20 mouse cellular contexts compared by ENCODE assay signal in genomic region chr19:7303796-7304195, GRCm38 (mm10). TPM values are rescaled to one million over a fixed set of nuclear protein-coding genes. Genes with fewer than 3 reads are reported as not detected.
DNase-seq lines count a peak whose midpoint lies in the region; ATAC-seq and TF ChIP-seq lines count a peak whose summit lies in the region.
"Had no signal": no experiment of that assay in that cellular context is flagged by ENCODE, and none has a peak within 500 bp of the region (broad histone marks: within the 10 kb centered on the region; RNA-seq: fewer than 3 reads in every experiment).

No protein-coding gene starts in this region.

- H3K4me2 ChIP-seq in midbrain, postnatal 0 days (ENCODE audit: low read depth, low read length, poor library complexity, severe bottlenecking), result no peak overlapping the region
- H3K4me2 ChIP-seq in midbrain, embryonic 16.5 days (ENCODE audit: low read length), result no peak overlapping the region
- H3K4me2 ChIP-seq: embryonic facial prominence, embryonic 13.5 days; heart, embryonic 15.5 days; limb, embryonic 13.5 days had no signal

- H3K27me3 ChIP-seq in kidney, adult 2 months (replicated peaks; ENCODE audit: control insufficient read depth, insufficient read depth, low read length), result no peaks in the 10 kb centered on the region
- H3K27me3 ChIP-seq in midbrain, postnatal 0 days (ENCODE audit: insufficient read depth, low read length), result no peaks in the 10 kb centered on the region
- no peaks in the 10 kb centered on the region for H3K27me3 ChIP-seq in midbrain, embryonic 16.5 days (ENCODE audit: control insufficient read depth, insufficient read depth, low read depth, low read length)
- H3K27me3 ChIP-seq in small intestine, adult 2 months (ENCODE audit: control insufficient read depth, insufficient read depth, low read length), result no peaks in the 10 kb centered on the region
- H3K27me3 ChIP-seq: embryonic facial prominence, embryonic 13.5 days; heart, embryonic 15.5 days; limb, embryonic 13.5 days; Patski had no signal

- H3K9ac ChIP-seq in midbrain, postnatal 0 days (replicated peaks; ENCODE audit: low read length, poor library complexity, severe bottlenecking), result no peak overlapping the region
- no peak overlapping the region for H3K9ac ChIP-seq in midbrain, embryonic 16.5 days (ENCODE audit: low read depth, low read length)
- H3K9ac ChIP-seq: embryonic facial prominence, embryonic 13.5 days; heart, embryonic 15.5 days; limb, embryonic 13.5 days had no signal

- H3K9me3 ChIP-seq in midbrain, postnatal 0 days (ENCODE audit: low read length), result no peaks in the 10 kb centered on the region
- H3K9me3 ChIP-seq in midbrain, embryonic 16.5 days (replicated peaks; ENCODE audit: control insufficient read depth, low read length, poor library complexity, severe bottlenecking), result no peaks in the 10 kb centered on the region
- H3K9me3 ChIP-seq: embryonic facial prominence, embryonic 13.5 days; heart, embryonic 15.5 days; limb, embryonic 13.5 days; midbrain, embryonic 10.5 days had no signal

- no peak for DNase-seq in gastrocnemius, adult 2 months
- DNase-seq in gastrocnemius, postnatal 10 days, result no peak
- no peak for DNase-seq in kidney, adult 2 months
- DNase-seq in kidney, adult 8-10 months, result no peak
- no peak for DNase-seq in midbrain, postnatal 0 days (ENCODE audit: low spot score)
- no peak for DNase-seq in thymus, postnatal 4 days
- DNase-seq: adrenal gland, postnatal 14 days; lung, adult 18-20 months; lung, postnatal 4 days; right cerebral cortex, postnatal 14 days; thymus, postnatal 36 days had no signal

- no peaks in the 10 kb centered on the region for H3K36me3 ChIP-seq in kidney, adult 2 months (ENCODE audit: control insufficient read depth, insufficient read depth, low read length)
- H3K36me3 ChIP-seq in midbrain, postnatal 0 days (ENCODE audit: insufficient read depth, low read length), result no peaks in the 10 kb centered on the region
- H3K36me3 ChIP-seq in midbrain, embryonic 16.5 days (ENCODE audit: control insufficient read depth, insufficient read depth, low read length), result no peaks in the 10 kb centered on the region
- no peaks in the 10 kb centered on the region; the same call in 1 of the 2 replicates for H3K36me3 ChIP-seq in small intestine, adult 2 months (ENCODE audit: control insufficient read depth, insufficient read depth, low read length)
- H3K36me3 ChIP-seq: heart, embryonic 15.5 days had no signal

- peak; percentile 14; the same call in 1 of the 2 replicates for TF ChIP-seq CTCF in gastrocnemius, adult 2 months (IDR thresholded peaks at IDR 0.05)
- TF ChIP-seq CTCF in kidney, adult 2 months (conservative IDR thresholded peaks at IDR 0.05; ENCODE audit: insufficient read depth, insufficient read length, low read depth, low read length), result no peak
- TF ChIP-seq CTCF in midbrain, postnatal 0 days (IDR thresholded peaks at IDR 0.05), result peak; percentile 24; the same call in 1 of the 2 replicates
- TF ChIP-seq CTCF in small intestine, adult 2 months (IDR thresholded peaks at IDR 0.05; ENCODE audit: extremely low read depth, insufficient read length, insufficient replicate concordance, low read depth, low read length), result peak; percentile 13; the same call in 1 of the 2 replicates

- 28% methylated on average over 6 of the region's 6 CpGs for WGBS in kidney, adult 2 months
- WGBS in midbrain, postnatal 0 days, result 72% methylated on average over 6 of the region's 6 CpGs
- WGBS in midbrain, embryonic 16.5 days, result 69% methylated on average over 6 of the region's 6 CpGs
- WGBS in small intestine, adult 2 months, result 70% methylated on average over 6 of the region's 6 CpGs

- TF ChIP-seq POLR2A in kidney, adult 2 months (IDR thresholded peaks at IDR 0.05; ENCODE audit: low read depth, low read length), result no peak
- no peak for TF ChIP-seq POLR2A in small intestine, adult 2 months (IDR thresholded peaks at IDR 0.05; ENCODE audit: low read depth, low read length)

- peaks cover 63% of the 10 kb centered on the region for H3K4me1 ChIP-seq in kidney, adult 2 months (ENCODE audit: control insufficient read depth, insufficient read depth, low read length)
- peaks cover 7% of the 10 kb centered on the region; the same call in 1 of the 2 replicates for H3K4me1 ChIP-seq in midbrain, postnatal 0 days (ENCODE audit: insufficient read depth, low read length)
- peaks cover 20% of the 10 kb centered on the region for H3K4me1 ChIP-seq in midbrain, embryonic 16.5 days (ENCODE audit: control insufficient read depth, insufficient read depth, low read length)
- H3K4me1 ChIP-seq in small intestine, adult 2 months (ENCODE audit: control insufficient read depth, insufficient read depth, insufficient read length, low read length), result peaks cover 36% of the 10 kb centered on the region

- no peak for ATAC-seq in midbrain, postnatal 0 days (ENCODE audit: low FRiP score)
- no peak for ATAC-seq in midbrain, embryonic 16.5 days
- ATAC-seq: activated CD4-positive, CD25-positive, alpha-beta regulatory T cell, adult 4 months; forebrain, embryonic 16.5 days; Patski had no signal

- intact Hi-C loops in gastrocnemius, adult 2 months (cut with DNase I), result no loop called here

- no peak overlapping the region for H3K4me3 ChIP-seq in gastrocnemius, adult 2 months
- no peak overlapping the region for H3K4me3 ChIP-seq in kidney, adult 2 months (ENCODE audit: insufficient read depth, low read depth, low read length)
- H3K4me3 ChIP-seq in midbrain, postnatal 0 days (ENCODE audit: low read depth, low read length), result no peak overlapping the region
- no peak overlapping the region for H3K4me3 ChIP-seq in midbrain, embryonic 16.5 days (ENCODE audit: low read depth, low read length)
- H3K4me3 ChIP-seq in small intestine, adult 2 months (ENCODE audit: low read depth, low read length), result no peak overlapping the region
- H3K4me3 ChIP-seq: embryonic facial prominence, embryonic 13.5 days; heart, embryonic 15.5 days; limb, embryonic 13.5 days; midbrain, embryonic 10.5 days had no signal

- H3K27ac ChIP-seq in gastrocnemius, adult 2 months, result peak overlapping the region; percentile 89
- H3K27ac ChIP-seq in kidney, adult 2 months (ENCODE audit: insufficient read depth, low read depth, low read length), result 0 out of 2 replicates have a peak overlapping the region, but pooled peaks have one; percentile 85
- no peak overlapping the region for H3K27ac ChIP-seq in midbrain, postnatal 0 days (ENCODE audit: low read depth, low read length)
- no peak overlapping the region for H3K27ac ChIP-seq in midbrain, embryonic 16.5 days (ENCODE audit: low read length)
- H3K27ac ChIP-seq in small intestine, adult 2 months (ENCODE audit: insufficient read depth, low read depth, low read length), result no peak overlapping the region
- H3K27ac ChIP-seq: embryonic facial prominence, embryonic 13.5 days; heart, embryonic 15.5 days; limb, embryonic 13.5 days; midbrain, embryonic 10.5 days had no signal

RNA-seq across cellular contexts. Expression of gene Rcor2, which starts 36.7 kb away (rescaled TPM):
- total RNA-seq in gastrocnemius, adult 2 months (2021), result 1 to 10 TPM; 1.6 to 2.0 TPM
- total RNA-seq in gastrocnemius, postnatal 10 days (2021), result 1 to 10 TPM; 8.2 to 9.1 TPM
- 1.5 and 1.8 TPM in 2 replicates for polyA plus RNA-seq in kidney, adult 2 months (2012; rRNA removed)
- 40.7 and 53.1 TPM in 2 replicates for total RNA-seq in midbrain, postnatal 0 days (2014; rRNA removed)
- polyA plus RNA-seq in midbrain, postnatal 0 days (2015; fragmentation: Nextera tagmentation; extraction: Ambion mirVana), result 8.9 and 9.7 TPM in 2 replicates
- 17.9 and 20.1 TPM in 2 replicates for polyA plus RNA-seq in midbrain, embryonic 16.5 days (2015; fragmentation: Nextera tagmentation; extraction: Ambion mirVana)
- 1.2 and 1.8 TPM in 2 replicates for polyA plus RNA-seq in small intestine, adult 2 months (2012; rRNA removed)
- polyA plus RNA-seq: activated CD4-positive, CD25-positive, alpha-beta regulatory T cell, adult 4 months had no signal

RNA-seq across cellular contexts. Expression of gene Mark2, which starts 37.9 kb away (rescaled TPM):
- total RNA-seq in gastrocnemius, adult 2 months (2021), result 10 to 100 TPM; 36.9 to 37.1 TPM
- total RNA-seq in gastrocnemius, postnatal 10 days (2021), result 10 to 100 TPM; 38.2 to 45.8 TPM
- polyA plus RNA-seq in kidney, adult 2 months (2012; rRNA removed), result 85.0 and 86.5 TPM in 2 replicates
- 41.2 and 49.1 TPM in 2 replicates for total RNA-seq in midbrain, postnatal 0 days (2014; rRNA removed)
- polyA plus RNA-seq in midbrain, postnatal 0 days (2015; fragmentation: Nextera tagmentation; extraction: Ambion mirVana), result 38.0 and 38.1 TPM in 2 replicates
- 42.2 and 43.8 TPM in 2 replicates for polyA plus RNA-seq in midbrain, embryonic 16.5 days (2015; fragmentation: Nextera tagmentation; extraction: Ambion mirVana)
- 91.2 and 279 TPM in 2 replicates for polyA plus RNA-seq in small intestine, adult 2 months (2012; rRNA removed)

Comparison
In these comparisons a context has a peak if more than half of its experiments do, and no peak if none do; other contexts are left out.
1. H3K27ac ChIP-seq: peak in gastrocnemius, adult 2 months (single experiment) and kidney, adult 2 months (single experiment); none in midbrain, postnatal 0 days (single experiment), midbrain, embryonic 16.5 days (single experiment) and small intestine, adult 2 months (single experiment).